Mouse (Mus musculus) thymus, postnatal 0 days (tissue): Measurements from ENCODE around the gene Sergef. TPM values are rescaled to one million over a fixed set of nuclear protein-coding genes. Genes with fewer than 3 reads are reported as not detected.

Source experiments
- DNase-seq: peaks from one replicate; pipeline ENCODE4 v3.0.0-alpha.2; 2015; ENCODE audit warnings: low spot score
- polyA plus RNA-seq: library from polyadenylated mRNA; unstranded; fragments of >200 nt; fragmentation: Nextera tagmentation; extraction: Ambion mirVana; gene quantifications from 2 replicates; pipeline ENCODE4 v1.2.1, GENCODE M21; 2015

Gene Sergef
- polyA plus RNA-seq, 1 experiment from 2014 or later = 11.1 TPM

- DNase-seq = no peak
These were observed 23.1 kb downstream of the Sergef start for GRCm38 (mm10) chr7:46616429-46617005.

GRCm38 (mm10) chr7:46615256-46615977, 24.2 kb downstream of the Sergef start:
- no peak for DNase-seq

GRCm38 (mm10) chr7:46614263-46614662, 25.3 kb downstream of the Sergef start:
- DNase-seq = no peak

- no peak for DNase-seq
These were observed 26.5 kb downstream of the Sergef start for GRCm38 (mm10) chr7:46613091-46613490.

GRCm38 (mm10) chr7:46612421-46612937, 27.1 kb downstream of the Sergef start:
- DNase-seq = no peak

GRCm38 (mm10) chr7:46611970-46612369, 27.6 kb downstream of the Sergef start:
- DNase-seq = no peak

- DNase-seq = no peak
These were observed 30.3 kb downstream of the Sergef start for GRCm38 (mm10) chr7:46609317-46609716.

GRCm38 (mm10) chr7:46607428-46608055, 32.1 kb downstream of the Sergef start:
- peak; percentile 74 for DNase-seq

- DNase-seq = peak; percentile 68
These were observed 32.6 kb downstream of the Sergef start for GRCm38 (mm10) chr7:46607031-46607426.

- peak; percentile 66 for DNase-seq
These were observed 33.1 kb downstream of the Sergef start for GRCm38 (mm10) chr7:46606391-46607030.

- no peak for DNase-seq
These were observed 36.6 kb downstream of the Sergef start for GRCm38 (mm10) chr7:46603051-46603450.

GRCm38 (mm10) chr7:46602079-46602478, 37.5 kb downstream of the Sergef start:
- DNase-seq = no peak

GRCm38 (mm10) chr7:46601097-46601496, 38.5 kb downstream of the Sergef start:
- DNase-seq = no peak

GRCm38 (mm10) chr7:46597006-46597405, 42.6 kb downstream of the Sergef start:
- no peak for DNase-seq

GRCm38 (mm10) chr7:46591546-46591945, 48.1 kb downstream of the Sergef start:
- no peak for DNase-seq

GRCm38 (mm10) chr7:46589181-46589580, 50.4 kb downstream of the Sergef start:
- DNase-seq = no peak

- peak; percentile 18 for DNase-seq
These were observed 51.6 kb downstream of the Sergef start for GRCm38 (mm10) chr7:46588005-46588404.

GRCm38 (mm10) chr7:46587466-46587865, 52.1 kb downstream of the Sergef start:
- peak; percentile 32 for DNase-seq

GRCm38 (mm10) chr7:46586621-46587216, 52.9 kb downstream of the Sergef start:
- DNase-seq = peak; percentile 50

- DNase-seq = no peak
These were observed 56.9 kb downstream of the Sergef start for GRCm38 (mm10) chr7:46582750-46583149.

GRCm38 (mm10) chr7:46581358-46581930, 58.2 kb downstream of the Sergef start:
- peak; percentile 21 for DNase-seq
